Mouse (Mus musculus) layer of hippocampus, postnatal 36 days (tissue): ENCODE measurements around the gene Tenm4. TPM values are rescaled to one million over a fixed set of nuclear protein-coding genes. Genes with fewer than 3 reads are reported as not detected.

Experiments used
- DNase-seq, 2 experiments: peaks; one replicate each; pipeline ENCODE4 v3.0.0; 2022
- total RNA-seq, 2 experiments: library from RNA; stranded (reverse); gene quantifications; 2 replicates each; pipeline ENCODE4 v1.2.3; 2021

The Tenm4 gene
- total RNA-seq, 2 experiments from 2014 or later, result 116 to 124 TPM

DNA sequence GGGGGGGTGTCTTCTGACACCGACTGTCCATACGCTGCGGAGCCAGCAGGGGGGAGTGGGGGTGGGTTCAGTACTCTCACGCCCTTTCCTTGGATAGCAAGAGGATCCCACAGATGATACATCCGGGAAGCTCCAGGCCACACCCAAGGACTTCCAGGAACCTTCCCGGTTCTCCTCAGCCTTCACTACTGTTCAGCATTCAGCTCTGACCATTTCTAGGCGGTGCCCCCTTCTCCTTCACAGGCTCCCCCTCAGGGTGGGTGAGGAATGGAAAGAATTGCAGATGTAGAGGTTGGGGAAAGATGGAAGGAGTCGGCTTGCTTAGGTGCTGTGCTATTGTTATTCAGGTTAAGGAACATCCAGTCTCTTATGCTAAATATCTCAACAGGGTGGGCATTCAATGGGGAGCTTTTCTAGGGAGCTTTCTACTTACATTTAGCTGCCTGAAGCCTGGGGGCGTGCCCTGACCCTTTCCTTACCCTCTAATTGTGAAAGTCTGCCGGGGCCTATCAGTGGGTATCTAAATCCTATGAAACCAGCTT lies 33.8 kb downstream of the Tenm4 start:
- DNase-seq, result no peak

DNA sequence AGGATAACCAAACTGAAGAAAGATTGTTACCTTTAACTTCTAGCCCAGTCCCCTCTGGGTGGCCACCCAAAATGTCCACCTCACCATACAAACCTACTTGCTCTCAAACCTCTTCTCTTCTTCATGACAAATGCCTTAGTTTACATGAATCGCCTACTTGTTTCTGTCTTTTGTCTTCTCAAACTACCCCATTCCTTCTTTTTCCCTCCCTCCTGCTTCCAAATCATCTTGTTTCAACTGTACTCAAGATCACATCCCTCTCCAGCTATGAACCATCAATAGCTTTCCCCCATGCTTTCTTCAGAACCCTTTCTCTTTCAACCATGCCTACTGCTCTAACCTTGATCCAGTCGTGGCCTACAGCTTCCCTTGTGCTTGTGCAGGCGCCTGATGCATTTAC lies 36.0 kb downstream of the Tenm4 start:
- no peak for DNase-seq

DNA sequence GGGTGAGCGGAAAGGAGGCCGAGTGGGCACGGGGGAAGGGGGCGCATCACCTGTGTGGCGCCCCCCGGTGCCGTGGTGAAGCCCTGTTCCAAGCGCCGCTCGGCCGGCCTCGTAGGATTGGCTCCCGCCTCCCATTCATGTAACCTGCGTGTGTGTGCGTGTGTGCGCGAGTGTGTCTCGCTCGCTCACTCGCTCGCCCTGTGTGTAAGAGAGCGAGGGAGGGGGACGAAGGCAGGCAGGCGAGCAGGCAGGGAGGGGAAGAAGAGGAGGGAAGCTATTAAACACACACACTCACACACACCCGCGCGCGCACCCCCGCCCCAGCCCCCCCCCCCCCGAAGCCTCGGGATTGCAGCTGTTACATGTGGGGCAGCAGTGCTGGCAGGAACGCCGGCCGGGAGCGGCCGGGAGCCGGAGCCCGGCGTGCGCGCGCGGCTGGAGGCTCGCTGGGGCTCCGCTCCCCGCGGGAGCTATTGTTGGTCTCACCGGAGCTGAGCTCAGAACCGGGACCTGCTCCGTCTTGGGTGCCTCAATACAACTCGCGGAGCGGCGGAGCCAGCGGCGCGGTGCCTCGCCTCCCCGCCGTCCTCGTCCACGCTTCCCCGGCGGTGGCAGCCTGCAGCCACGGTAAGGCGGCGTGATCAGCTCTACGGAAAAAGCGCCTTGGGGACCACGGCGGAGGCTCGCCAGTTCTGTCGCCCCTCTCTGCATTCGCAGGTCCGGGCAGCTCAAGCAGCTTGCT lies 38.9 kb downstream of the Tenm4 start:
- peak; percentile 71 to 72 for DNase-seq

DNA sequence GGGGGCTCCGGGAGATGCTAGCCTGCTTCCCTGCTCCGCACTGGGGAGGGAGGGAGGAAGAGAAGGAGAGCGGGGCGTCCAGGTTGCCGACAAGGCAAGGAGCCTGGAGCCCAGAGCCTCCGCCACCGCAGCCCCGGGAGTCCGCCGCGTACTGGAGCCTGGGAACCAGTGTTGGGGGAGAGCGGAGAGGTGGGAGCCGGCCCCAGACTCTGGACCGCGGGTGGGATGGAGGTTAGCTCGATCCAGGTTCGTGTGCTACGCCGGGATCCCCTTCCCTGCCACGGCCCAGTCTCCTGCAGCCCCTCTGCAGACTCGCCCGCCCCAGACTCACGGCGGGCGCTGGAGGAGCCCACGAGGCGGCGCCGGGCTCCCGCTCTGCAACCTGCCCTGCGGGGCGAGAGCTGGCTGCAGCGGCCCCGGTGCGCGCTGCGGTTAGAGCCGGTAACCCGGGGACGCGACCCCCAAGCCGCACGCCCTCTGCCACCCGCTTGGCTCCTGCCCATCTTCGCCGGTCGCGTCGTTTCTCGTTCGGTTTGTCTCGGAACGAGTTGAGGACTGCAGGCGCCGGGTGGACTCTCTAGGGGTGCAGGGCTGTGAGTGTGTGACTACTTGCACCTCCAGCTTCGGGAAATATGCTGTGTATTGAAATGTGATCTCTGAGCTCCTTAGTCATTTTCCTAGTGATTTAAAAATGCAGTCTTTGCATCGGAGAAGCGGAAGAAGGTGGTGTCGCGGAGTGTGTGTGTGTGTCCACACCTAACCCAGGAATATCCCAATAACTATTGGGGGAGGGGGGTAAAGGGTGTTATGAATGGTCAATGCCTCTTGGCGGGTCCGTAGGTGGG lies 39.7 kb downstream of the Tenm4 start:
- DNase-seq, result peak; percentile 59 to 60

DNA sequence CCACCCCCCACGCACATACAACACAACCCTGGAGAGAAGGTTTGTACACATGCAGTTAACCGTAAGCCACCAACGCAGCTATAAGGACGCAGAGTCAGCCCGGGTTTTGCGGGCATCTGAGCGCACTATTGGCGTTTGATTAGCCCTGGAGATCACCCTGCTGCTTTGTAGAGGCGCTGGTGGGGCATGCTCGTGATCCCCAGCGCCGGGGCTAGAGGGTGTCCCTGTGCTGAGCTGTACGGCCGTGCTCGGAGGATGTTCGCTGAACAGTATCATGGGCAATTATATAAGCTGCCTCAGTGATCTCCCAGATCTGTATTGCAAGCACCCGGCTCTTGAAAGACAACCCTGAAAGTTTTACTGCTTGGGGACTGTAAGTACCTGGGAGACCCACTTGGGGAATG lies 40.6 kb downstream of the Tenm4 start:
- DNase-seq, result peak; percentile 40 to 48

DNA sequence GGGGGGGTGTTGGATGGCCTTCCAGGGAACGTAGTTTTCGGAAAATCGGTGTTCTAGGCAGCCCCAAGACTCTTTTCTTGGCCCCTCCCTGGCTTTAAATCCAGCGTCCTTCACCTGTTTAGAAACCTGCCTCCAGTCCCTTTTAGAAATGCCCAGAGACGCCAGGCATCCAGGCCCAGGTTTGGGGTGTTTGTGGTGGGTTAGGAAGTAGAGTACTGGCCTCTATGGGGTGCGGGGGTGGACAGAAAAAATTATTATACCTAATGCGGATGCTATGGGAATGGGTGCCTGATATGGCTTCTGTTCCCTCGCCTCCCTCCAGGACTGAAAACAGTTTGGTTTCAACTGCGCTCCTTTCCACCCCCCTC lies 41.2 kb downstream of the Tenm4 start:
- no peak for DNase-seq

DNA sequence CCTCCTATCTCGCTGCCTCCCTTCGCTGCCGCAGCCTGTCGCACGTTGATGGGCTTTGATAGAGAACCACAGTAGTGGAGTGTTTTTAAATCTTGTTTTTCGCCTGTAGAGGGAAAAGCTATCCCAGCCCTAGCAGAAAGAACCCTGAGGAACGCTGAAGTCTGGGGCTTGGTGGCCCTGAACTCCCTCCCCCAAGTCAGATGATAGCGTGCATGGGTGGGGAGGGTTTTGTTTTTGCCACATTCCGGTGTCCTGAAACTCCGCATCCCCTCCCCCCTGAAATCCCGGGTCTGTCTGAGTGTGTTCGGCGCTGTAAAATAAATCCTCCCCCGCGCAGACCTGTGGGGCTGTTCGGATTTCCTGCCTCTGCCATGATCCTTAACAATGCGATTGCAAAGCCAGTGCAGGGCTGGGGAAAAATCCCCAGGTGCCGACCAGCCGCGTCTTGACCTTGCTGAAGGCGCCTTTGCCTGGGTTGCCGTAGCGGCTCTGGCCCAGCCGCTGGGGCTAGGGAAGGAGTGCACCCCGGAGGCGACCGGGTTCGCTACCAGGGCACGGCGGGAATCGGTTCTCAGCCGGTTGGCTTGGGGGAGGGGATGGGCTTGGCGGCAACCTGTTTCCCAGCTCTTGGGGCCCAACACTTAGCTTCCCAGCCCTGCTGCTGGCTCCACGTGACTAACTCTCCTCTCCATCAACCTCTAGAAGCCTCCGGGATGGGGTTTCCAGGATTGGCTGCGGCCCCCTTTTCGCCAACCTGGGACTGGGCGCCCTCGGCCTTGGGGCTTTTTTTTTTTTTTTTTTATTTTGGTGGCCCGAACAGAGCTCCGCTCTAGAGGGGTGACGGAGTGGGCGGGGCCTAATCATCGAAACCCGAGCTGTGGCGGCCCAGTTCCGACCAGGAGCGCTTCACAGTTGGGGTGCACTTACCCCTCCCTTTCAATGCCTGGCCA lies 41.8 kb downstream of the Tenm4 start:
- DNase-seq, result peak; percentile 51 to 52

DNA sequence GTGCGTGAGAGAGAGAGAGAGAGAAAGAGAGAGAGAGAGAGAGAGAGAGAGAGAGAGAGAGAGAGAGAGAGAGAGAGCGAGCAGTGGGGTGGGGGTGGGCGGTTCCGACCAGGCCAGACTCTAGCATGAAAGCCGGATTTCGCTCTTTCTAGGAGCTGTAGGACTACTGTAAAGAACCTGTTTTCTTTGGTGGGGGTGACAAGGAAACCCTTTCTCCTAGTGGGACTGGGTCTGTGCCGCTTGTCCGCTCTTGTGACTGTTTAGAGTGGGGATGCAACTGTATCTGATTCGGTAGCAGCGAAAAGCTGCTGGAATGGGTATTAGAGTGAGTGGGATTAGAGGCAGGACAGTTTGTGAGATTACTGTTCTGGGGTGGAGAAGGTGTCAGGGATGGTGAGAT lies 42.7 kb downstream of the Tenm4 start:
- DNase-seq, result no peak

DNA sequence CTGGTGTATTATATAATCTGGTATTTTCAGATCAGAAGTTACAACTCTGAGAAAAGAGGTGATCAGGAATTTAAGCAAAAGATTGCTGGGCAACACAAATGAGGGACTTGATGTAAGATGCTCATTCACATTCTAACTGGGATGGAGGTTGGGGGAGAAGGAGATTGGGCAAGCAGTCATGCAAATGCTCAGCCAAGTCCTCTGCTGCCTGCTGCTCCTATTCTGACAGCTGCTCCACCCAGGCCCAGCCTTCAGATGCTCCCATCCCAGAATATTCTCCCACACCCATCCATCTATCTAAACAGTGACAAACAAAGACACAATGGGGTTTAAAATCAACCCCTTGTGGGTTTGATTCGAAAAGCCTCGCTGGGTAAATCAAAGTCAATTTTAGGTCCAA lies 43.8 kb downstream of the Tenm4 start:
- peak in 1 of 2 experiments; percentile 34 for DNase-seq

DNA sequence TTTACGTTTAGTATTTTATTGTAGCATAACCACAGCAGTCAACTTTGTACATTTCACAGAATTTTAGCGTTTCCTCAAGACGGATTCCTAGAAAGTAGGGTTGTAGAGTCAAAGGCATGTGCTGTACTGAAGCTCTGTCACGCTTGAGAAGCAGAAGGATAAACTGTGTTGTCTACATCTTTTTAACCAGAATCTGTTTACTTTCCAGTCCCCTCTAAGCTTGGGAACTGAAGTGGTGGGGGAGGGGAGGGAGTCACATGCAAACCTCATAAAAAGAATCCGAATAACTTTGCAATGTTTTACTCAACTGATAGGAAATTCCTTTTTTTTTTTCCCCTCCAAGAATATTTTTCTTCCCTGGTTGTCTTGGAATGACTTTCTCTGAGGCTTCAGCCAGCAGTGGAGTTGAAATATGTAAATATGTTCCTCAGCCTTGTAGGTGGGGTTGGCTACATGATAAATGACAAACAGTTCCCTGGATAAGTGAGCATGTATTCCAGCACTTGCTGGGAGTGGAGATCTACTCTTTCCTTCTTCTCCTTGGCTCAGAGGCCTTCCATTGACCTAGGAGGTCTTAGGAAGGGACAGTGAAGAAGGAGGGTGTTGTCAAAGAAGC lies 45.0 kb downstream of the Tenm4 start:
- DNase-seq, result no peak

DNA sequence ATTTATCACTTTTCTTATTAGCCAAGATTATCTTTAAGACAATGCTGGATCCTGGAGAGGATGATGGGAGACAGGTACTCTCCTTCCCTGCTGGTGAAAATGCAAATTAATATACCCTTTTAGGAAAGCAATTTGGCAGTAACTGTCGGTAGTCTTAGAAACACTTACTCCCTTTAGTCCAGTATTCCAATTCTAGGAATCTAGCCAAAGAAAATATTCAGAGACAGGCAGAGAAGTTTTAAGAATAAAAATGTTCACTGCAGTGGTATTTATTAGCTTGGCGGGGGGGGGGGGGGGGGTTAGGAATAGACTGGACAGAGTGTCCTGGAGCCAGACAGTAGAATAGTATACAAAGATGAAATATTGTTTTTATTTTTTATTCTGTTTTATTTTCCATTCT lies 48.3 kb downstream of the Tenm4 start:
- DNase-seq, result no peak

DNA sequence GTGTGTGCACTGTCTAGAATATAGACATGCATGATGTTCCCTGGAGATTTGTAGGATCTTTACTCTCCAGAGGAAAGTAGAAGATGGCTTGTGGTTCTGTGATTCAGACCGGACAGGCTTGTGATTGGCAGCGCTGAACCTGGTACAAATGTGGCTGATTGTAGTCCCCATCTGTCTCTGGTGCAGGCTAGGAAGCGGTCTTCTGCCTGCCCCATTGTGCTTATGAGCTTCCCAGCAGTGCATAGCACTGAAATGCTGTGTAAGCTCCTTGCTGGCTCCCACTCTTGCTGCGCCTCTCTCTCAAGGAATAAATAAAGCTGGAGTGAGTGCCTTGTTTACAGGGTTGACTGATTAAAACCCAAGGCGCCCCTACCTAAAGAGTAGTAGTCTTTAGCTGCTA lies 49.6 kb downstream of the Tenm4 start:
- DNase-seq, result no peak

DNA sequence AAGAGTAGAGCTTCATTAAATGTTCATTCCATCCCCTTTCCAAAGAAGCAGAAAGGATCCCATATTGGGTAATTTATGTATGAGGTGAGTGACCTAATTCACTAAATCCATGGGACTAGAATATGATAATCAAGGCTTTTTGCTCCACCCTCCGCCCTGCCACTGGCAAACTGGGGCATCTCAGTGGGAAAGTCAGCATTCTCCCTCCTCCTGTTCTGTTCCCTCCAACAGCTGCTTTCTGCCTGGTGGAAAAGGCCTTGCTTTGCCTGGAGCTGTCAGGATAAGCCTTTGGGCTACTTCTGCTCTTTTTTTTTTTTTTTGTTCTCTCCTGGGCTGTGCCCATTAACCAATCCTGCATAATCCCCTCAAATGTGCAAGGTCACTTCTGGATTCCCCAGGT lies 51.5 kb downstream of the Tenm4 start:
- DNase-seq, result no peak

DNA sequence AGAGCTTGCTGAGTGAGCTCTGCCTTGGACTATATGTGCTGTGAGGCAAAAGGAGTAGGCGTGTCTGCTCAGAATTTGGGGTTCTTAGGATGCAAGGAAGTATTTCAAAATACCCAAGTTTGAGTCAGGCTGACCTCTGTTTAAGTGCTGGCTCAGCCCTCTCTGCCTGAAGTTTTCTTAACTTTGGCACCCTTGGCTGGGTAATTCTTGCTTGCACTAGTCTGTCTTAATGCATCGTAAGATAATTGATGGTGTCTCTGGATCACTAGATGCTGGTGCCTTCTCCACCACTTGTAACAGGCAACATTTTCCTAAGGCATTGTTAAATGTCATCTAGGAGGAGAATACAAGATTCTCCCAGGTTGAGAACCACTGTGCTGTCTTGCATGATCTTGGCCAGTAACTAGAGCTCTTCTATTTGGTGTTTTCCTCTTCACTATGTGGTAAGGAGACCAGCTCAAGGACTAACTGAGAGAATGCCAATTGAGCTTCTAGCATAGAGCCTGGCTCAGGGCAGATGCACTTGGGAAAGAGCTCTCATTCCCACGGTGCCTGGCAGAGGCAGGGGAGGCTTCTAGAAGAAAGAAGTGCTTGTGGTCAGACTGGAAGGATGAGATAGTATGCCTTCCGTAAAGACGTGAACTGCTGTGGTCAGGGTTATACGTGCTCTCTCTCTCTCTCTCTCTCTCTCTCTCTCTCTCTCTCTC lies 57.7 kb downstream of the Tenm4 start:
- DNase-seq, result no peak

DNA sequence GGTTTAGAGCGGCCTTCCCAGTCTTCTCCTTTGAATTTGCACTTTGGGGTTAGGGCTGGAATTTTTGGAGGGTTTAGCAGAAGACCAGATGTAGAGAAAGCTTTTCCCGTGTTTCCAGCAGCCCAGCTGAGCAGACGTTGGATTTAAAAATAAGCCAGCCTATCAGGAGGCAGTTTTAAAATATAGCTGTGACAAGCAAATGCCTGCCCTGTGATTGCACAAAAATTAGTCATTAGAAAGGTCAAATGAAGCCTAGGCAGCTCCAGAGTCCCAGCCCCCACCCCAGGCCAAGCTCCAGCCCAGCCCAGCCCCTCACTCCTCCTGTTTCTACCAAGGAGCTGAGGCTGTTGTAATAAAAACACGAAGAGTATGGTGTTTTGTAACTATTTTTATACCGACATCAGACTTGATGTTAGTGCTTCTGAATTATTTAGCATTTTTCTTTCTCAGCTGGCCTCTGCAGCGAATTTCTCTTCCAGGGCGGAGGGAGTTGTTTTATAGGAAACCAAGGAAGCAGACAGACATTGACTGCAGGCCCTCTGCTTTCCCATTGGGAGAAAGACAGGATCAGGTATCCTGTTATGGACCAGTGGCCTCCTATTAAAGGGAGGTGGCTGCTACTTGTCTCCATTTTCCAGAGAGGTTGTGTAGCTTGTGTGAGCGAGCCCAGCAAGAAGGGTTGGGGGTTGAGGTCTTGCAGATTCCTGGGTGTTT lies 59.1 kb downstream of the Tenm4 start:
- no peak for DNase-seq

DNA sequence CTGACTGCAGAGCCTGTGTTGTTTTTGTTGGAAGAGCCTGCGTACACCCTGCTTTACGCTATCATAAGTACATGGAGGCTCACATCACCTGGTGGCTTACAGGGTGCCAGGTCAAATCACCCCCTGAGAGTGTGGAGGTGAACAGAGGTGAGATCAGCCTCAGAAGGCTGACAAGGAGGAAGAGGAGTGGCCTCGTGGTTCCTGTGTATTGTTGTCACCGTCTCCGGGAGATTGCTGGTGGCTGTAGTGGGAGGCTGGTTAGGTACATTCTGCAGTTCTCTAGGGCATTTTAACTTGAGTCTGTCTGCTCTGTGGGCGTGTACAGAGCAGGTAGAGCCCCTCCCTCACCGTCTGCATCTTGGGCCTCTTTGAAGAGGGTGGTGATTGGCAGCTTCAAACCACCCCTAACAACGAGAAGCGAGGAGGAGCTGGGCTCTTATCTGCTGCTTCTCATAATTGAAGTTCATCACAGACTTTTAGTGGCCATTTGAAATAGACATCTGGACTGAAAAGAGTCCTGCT lies 59.7 kb downstream of the Tenm4 start:
- DNase-seq, result no peak

DNA sequence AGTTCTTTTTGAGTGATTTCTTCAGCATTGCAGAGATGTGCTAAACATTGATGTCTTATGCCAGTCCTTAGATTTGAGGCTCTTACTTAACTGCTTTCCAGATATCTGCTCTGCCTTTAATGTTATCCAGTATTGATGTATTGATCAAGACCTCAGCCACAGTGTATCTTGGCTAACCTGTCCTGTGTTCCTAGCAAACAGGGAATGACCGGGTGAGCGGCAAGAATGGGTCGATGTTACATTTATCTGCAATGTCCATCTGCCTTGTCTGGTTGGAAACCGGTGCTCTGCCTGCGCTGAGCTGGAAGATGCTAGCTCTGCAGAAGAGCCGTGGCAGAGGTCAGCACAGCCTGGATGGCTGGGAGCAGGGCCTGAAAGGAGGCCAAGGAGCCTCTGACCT lies 64.8 kb downstream of the Tenm4 start:
- DNase-seq, result no peak

DNA sequence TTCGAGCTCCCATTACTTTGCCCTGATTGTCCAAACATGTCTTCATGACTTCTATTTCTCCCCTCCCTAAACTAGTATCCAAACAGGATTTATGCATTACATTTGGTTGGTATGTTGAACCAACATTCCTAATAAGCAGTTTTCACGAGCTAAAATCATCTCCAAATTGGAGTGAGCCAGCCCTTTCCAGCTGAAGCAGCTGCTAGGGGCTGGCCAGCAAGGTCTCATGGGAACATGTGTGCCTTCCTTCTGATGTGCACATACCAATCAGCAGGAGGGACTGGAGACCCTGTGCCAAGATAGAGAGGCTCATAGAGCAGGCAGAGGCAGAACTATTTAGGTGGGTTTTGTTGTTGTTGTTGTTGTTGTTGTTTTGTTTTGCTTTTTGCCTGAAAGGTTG lies 69.6 kb downstream of the Tenm4 start:
- no peak for DNase-seq

DNA sequence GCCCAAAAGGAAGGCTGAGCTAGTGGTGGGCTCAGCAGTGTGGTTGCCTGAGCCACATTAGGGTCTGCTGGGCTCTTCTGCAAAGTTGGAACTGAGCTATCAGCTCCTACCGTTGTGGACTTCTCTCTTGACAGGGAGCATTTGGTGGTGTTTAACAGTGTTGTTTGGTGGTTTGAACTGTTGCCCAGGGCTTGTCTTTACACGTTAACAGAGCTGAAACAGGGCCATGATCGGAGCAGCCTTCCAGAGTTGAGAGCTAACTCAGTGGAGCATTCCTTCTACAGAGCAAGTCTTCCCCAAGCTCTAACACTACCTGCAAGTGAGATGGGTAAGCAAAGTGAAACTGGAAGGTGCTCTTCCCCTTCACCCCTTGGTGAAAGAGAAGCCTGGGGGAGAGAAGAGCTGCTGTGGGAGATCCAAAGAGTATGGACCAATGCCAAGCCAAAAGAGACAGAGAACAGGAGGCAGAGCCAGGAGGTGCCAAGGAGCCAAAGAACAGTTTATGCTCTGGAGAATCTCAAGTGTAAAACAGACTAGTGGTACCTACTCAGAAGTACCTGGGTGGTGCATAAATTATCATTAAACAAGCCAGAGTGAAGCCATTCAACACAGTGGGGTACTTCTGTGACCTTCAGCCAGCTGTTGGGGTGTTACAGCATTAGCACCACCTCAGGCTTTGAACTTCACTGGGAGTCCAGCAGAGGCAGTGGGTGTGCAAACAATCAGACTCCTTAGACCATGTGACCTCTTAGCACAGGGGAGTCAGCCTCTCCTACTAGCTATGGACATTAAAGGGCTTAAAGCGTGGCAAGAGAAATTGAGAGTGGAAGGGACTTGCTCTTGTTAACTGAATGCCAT lies 71.5 kb downstream of the Tenm4 start:
- DNase-seq, result no peak

DNA sequence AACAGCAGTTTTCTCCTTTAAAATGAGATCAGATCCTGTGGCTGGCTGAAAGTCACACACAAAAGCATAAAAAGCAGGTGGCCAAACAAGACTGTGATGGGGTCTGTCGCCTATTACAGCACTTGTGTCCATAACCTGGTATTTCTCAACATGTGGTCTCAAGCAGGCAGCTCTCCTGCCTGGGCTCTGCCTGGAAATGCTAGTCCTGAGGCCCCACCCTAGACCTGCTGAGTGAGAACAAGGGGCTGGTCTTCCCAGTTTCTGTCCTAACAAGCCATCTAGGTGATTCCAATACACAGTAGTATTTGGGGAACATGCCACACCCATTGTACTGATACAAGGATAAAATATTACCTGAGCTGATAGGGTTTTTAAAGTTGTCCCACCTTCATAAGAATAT lies 73.8 kb downstream of the Tenm4 start:
- DNase-seq, result no peak
